Mouse (Mus musculus): ENCODE results near the gene Suox.

GRCm38 (mm10) chr10:128622702-128623101, 51.2 kb downstream of the Suox start:
- TF ChIP-seq POLR2A (IDR thresholded peaks at IDR 0.05; ENCODE audit: insufficient read depth, low read depth, low read length) (no peak), CTCF (IDR thresholded peaks at IDR 0.05; ENCODE audit: insufficient read depth, low read depth, low read length) (no peak)
